Mouse (Mus musculus) embryonic fibroblast, embryonic 13.5 days (primary cell): ENCODE results near the gene Mycl.

Experiments used
- CTCF ChIP-seq: IDR thresholded peaks from 2 replicates; pipeline ENCODE4 v1.5.1; 2011; ENCODE audit warnings: mild to moderate bottlenecking, control low read depth, low read length, moderate library complexity, borderline replicate concordance; ENCODE audit not compliant: insufficient read depth
- POLR2A ChIP-seq: IDR thresholded peaks from 2 replicates; pipeline ENCODE4 v1.6.1; 2011; ENCODE audit warnings: low read depth, mild to moderate bottlenecking, control low read depth, low read length, moderate library complexity

DNA sequence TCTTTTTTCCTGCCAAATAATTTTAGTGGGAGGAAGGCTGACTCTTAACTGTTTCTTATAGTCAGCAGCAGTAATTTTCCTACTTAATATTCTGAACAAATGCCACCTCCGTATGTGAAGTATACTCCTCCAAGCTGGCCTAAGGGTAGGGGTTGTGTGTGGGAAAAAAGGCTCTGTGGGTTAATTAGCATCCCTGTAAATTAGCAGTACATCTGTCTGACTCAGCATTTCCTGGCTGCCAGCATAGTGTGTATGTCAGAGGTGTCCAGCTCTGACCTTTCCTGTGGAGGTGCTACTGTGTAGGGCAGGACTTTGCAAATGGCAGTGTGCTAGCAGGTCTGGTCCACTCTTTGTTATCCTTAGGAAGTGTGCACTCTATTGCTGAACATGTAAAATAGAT lies 48.4 kb downstream of the Mycl start:
- TF ChIP-seq POLR2A (no peak), CTCF (no peak)
